Mouse (Mus musculus) olfactory bulb, adult 2 months (tissue): ENCODE data around the gene Gpr87.

ENCODE experiments used
- CTCF ChIP-seq: fragments of 200-500 bp; IDR thresholded peaks from 2 replicates; pipeline ENCODE4 v1.5.1; 2012; ENCODE audit warnings: low read depth, mild to moderate bottlenecking, low read length, moderate library complexity; ENCODE audit not compliant: insufficient read depth
- POLR2A ChIP-seq: fragments of 200-500 bp; IDR thresholded peaks from 2 replicates; pipeline ENCODE4 v1.6.1; 2012; ENCODE audit warnings: mild to moderate bottlenecking, low read depth, low read length, moderate library complexity; ENCODE audit not compliant: insufficient read depth

DNA sequence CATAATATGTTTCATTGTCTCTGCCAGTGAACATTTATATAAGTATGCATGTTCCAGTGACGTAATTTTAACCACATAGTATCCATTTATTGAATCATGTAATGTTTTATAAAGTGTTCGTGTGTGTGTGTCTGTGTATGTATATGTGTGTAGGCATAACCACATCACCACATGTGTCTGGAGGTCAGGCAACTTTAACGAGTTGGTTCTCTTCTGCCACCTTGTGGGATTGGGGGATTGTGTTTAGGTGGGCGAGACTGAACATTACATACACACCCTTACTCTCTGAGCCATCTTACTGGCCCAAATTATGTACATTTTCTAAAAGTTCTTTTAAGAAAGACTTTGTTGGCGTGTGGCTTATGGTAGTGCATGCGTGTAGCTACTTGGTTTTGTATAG, 26.4 kb downstream of the Gpr87 start:
- TF ChIP-seq CTCF (no peak), POLR2A (no peak)
